Mouse (Mus musculus) cerebellum, postnatal 36 days (tissue): ENCODE measurements around the gene Lztr1.
A peak's percentile ranks its signal among the peaks of the same experiment; 100 is the strongest.

Experiments
- DNase-seq, 2 experiments: peaks; one replicate each; pipeline ENCODE4 v3.0.0; 2021 to 2022; ENCODE audit warnings: mixed read lengths in 2 of 2

The Lztr1 gene

GRCm38 (mm10) chr16:17557947-17558480 is 49.5 kb downstream of the Lztr1 start:
- DNase-seq, result peak; percentile 72 to 84

DNA sequence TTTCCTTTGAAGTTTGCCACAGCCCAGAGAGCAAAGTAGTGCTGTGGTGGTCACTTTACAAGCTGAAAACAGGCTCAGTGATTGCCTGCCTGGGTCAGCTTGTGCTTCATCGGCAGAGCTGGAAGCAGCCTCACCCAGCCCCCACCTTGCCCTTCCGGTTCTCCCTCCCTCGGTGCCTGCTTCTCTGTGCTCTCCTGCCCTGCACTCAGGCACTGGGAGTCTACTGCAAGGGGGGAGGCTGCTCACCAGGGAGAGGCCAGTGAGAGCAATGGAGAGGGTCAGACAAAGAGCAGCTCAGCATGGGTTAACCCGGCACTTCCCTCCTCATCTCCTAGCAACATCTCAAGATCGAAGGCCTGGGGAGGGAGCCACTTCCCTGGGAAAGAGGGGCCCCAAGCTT is 50.3 kb downstream of the Lztr1 start:
- DNase-seq, result no peak

DNA sequence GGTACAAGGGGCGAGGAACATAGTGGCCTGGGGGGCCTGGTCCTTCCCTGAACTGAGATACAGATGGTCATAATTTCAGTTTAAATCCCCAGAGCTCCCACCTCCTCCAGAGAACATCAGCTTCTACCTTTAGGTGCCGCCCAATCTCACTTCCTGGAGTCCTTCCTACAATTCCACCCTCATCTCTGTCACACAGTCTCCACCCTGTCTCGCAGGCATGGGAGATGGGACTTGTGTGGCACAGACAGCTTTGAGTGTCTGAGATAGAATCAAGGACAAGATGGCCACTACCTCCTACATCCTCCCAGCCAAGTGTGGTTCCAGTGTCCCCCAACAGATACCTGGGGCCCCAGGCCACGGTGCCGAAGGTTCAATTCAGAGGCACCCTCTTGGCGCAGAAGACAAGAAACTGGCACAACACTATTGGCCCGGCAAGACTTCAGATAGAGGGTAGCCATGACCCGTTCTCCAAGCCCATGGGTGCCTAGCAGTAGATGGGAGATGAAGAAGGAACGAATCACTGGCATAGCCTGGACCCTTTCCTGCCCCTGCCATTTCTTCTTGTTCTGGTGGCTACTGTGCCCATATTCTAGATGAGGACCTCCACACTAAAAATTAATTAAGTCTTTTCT is 51.0 kb downstream of the Lztr1 start:
- DNase-seq, result no peak

DNA sequence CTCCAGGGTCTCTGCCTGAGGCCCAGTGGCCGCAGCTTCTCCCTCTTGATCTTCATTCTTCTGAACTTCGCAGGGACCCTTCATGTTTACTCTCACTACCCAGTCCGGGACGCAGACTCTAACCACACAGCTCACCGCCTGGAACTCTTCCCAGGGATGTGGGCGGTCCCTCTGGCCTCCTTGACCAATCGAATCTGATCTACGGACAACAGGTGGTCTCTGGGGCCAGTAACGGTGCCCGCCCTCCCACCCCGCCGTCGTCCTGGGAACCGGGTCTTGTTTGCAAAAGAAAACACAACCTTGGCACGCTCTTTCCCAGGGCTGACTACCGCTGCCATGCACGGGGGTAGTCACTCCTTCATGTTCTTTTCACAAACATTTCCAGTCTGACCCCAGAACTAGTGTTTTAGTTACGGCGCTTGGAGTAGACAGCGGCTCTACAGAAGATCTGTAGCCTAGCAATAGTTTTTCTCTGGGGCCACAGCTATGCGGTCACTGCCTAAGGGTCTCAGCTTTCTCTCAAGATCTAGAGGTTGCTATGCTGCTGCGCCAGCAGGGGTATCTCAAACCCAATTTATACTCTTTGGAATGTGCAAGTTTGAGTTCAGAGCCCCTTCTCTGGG is 52.8 kb downstream of the Lztr1 start, which contains the start of gene Lrrc74b:
Gene Lrrc74b (minus strand): TSS at position 120 of the 623 bp plus-strand sequence.
- no peak for DNase-seq

- DNase-seq, result no peak
These were observed 53.3 kb downstream of the Lztr1 start, which contains the start of gene P2rx6 for GRCm38 (mm10) chr16:17561751-17562208. P2rx6 (plus strand) TSS chr16:17561885.

- DNase-seq, result no peak
These were observed 55.1 kb downstream of the Lztr1 start for GRCm38 (mm10) chr16:17563580-17563979.

DNA sequence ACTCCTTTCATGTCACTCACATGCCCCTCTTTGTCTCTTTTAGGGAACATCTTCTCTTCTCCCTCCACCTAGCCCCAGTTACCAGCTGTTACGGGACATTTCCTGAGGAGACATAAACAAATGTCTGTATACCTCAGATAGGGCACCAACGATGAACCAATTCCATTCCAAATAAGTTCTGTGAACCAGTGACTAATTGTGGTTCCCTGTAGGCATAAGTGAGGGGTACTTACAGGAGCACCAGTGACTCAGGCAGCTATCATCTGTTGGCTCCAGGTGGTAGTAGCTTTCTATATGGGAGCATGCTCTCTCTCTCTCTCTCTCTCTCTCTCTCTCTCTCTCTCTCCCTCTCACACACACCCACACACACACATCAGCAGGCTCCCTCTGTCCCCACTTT is 55.7 kb downstream of the Lztr1 start:
- no peak for DNase-seq

DNA sequence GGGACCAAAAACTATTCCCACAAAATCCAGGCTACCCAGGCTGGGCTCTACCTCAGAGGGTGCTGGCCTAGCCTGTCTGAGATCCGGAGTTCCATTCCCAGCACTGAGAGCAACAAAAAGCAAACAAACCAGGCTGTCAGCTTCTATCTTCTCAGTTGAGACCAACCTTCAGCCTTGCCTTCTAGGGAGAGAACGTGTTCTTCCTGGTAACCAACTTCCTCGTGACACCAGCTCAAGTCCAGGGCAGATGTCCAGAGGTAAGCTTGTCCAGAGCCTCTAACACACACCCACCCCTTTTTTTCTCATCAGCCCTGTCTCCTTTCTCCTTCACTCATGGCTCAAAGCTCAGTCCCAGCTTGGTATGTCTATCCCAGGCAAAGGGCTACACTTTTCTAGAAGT is 56.3 kb downstream of the Lztr1 start:
- DNase-seq, result no peak

- no peak for DNase-seq
These were observed 57.7 kb downstream of the Lztr1 start for GRCm38 (mm10) chr16:17566186-17566585.
